Mouse (Mus musculus) CH12.LX (cell line): ENCODE results near the gene Ldlrad1. TPM values are rescaled to one million over a fixed set of nuclear protein-coding genes. Genes with fewer than 3 reads are reported as not detected.

ENCODE experiments used
- DNase-seq: peaks from one replicate; pipeline ENCODE4 v3.0.0-alpha.2; 2013; ENCODE audit errors: extremely low read depth
- H3K27ac ChIP-seq: 2 replicates; pipeline ENCODE4 v1.5.1; 2012; ENCODE audit warnings: low read depth, mild to moderate bottlenecking, control low read depth, moderate library complexity; ENCODE audit not compliant: insufficient read depth
- H3K27me3 ChIP-seq: replicated peaks from 2 replicates; pipeline ENCODE3; 2012; ENCODE audit warnings: inconsistent platforms
- H3K36me3 ChIP-seq, 2 experiments: replicated peaks in 1 of 2; 2 replicates each; pipeline versions ENCODE3 to v1.6.1; 2012; ENCODE audit warnings: inconsistent platforms in 1 of 2, low read length in 1 of 2, mild to moderate bottlenecking in 1 of 2, mixed read lengths in 1 of 2, moderate library complexity in 1 of 2; ENCODE audit not compliant: control insufficient read depth in 1 of 2, insufficient read depth in 1 of 2
- H3K4me1 ChIP-seq, 2 experiments: 2 replicates each; pipeline ENCODE4 v1.6.1; 2012; ENCODE audit warnings: inconsistent platforms in 1 of 2, moderate library complexity in 1 of 2; ENCODE audit not compliant: insufficient read depth in 2 of 2, control insufficient read depth in 1 of 2
- H3K4me2 ChIP-seq: 2 replicates; pipeline ENCODE4 v1.6.1; 2012; ENCODE audit warnings: low read depth, mild to moderate bottlenecking, control low read depth; ENCODE audit not compliant: poor library complexity, insufficient read depth, severe bottlenecking
- H3K4me3 ChIP-seq, 3 experiments: fragments of 150-350 bp in 1 of 3; sonication (generic) in 1 of 3; replicated peaks in 1 of 3; 2 replicates each; pipeline versions ENCODE3 to v1.5.1; 2011 to 2012; ENCODE audit warnings: low read depth in 2 of 3, low read length in 2 of 3, mild to moderate bottlenecking in 2 of 3, moderate library complexity in 2 of 3, control low read depth in 1 of 3, improper control_type of control experiment in 1 of 3, inconsistent platforms in 1 of 3, mixed read lengths in 1 of 3; ENCODE audit not compliant: poor library complexity in 1 of 3
- H3K79me2 ChIP-seq: replicated peaks from 2 replicates; pipeline ENCODE4 v1.6.1; 2012; ENCODE audit warnings: mild to moderate bottlenecking, moderate library complexity; ENCODE audit not compliant: control insufficient read depth, poor library complexity, insufficient read depth, severe bottlenecking; ENCODE audit errors: extremely low read depth
- H3K9ac ChIP-seq: 2 replicates; pipeline ENCODE4 v1.6.1; 2012; ENCODE audit warnings: low read depth, mild to moderate bottlenecking, control low read depth, moderate library complexity; ENCODE audit not compliant: insufficient read depth
- H3K9me3 ChIP-seq: replicated peaks from 2 replicates; pipeline ENCODE3; 2012; ENCODE audit warnings: low read length, inconsistent platforms, mixed read lengths
- BHLHE40 ChIP-seq: IDR thresholded peaks from 2 replicates; pipeline ENCODE4 v1.6.1; 2011; ENCODE audit warnings: mild to moderate bottlenecking, low read depth, low read length, improper control_type of control experiment
- CHD2 ChIP-seq: IDR thresholded peaks from 2 replicates; pipeline ENCODE4 v1.6.1; 2011; ENCODE audit warnings: low read length, improper control_type of control experiment
- ETS1 ChIP-seq: conservative IDR thresholded peaks from 2 replicates; pipeline ENCODE4 v1.6.1; 2012; ENCODE audit warnings: low read depth, mild to moderate bottlenecking, inconsistent platforms, low read length, improper control_type of control experiment, moderate library complexity
- IRF4 ChIP-seq: IDR thresholded peaks from 2 replicates; pipeline ENCODE4 v1.6.1; 2014; ENCODE audit warnings: low read depth, mild to moderate bottlenecking, inconsistent platforms, low read length, improper control_type of control experiment
- JUN ChIP-seq: IDR thresholded peaks from 2 replicates; pipeline ENCODE4 v1.6.1; 2011; ENCODE audit warnings: low read depth, mild to moderate bottlenecking, low read length, improper control_type of control experiment, moderate library complexity; ENCODE audit not compliant: insufficient read depth
- KAT2A ChIP-seq: IDR thresholded peaks from 2 replicates; pipeline ENCODE4 v1.6.1; 2012; ENCODE audit warnings: low read length, improper control_type of control experiment, inconsistent platforms; ENCODE audit not compliant: insufficient replicate concordance
- MAX ChIP-seq: IDR thresholded peaks from 2 replicates; pipeline ENCODE4 v1.6.1; 2011; ENCODE audit warnings: low read length, improper control_type of control experiment
- MYC ChIP-seq: IDR thresholded peaks from 2 replicates; pipeline ENCODE4 v1.6.1; 2011; ENCODE audit warnings: low read depth, mild to moderate bottlenecking, improper control_type of control experiment, low read length
- NELFE ChIP-seq: IDR thresholded peaks from 2 replicates; pipeline ENCODE4 v1.6.1; 2011; ENCODE audit warnings: low read depth, low read length, improper control_type of control experiment
- RAD21 ChIP-seq: IDR thresholded peaks from 2 replicates; pipeline ENCODE4 v1.6.1; 2011; ENCODE audit warnings: low read depth, mild to moderate bottlenecking, low read length, improper control_type of control experiment, moderate library complexity
- RCOR1 ChIP-seq: conservative IDR thresholded peaks from 2 replicates; pipeline ENCODE4 v1.6.1; 2012; ENCODE audit warnings: low read depth, mild to moderate bottlenecking, inconsistent platforms, low read length, improper control_type of control experiment
- TCF12 ChIP-seq: IDR thresholded peaks from 2 replicates; pipeline ENCODE4 v1.6.1; 2014; ENCODE audit warnings: low read depth, mild to moderate bottlenecking, inconsistent platforms, low read length, improper control_type of control experiment
- ZMIZ1 ChIP-seq: IDR thresholded peaks from 2 replicates; pipeline ENCODE4 v1.6.1; 2012; ENCODE audit warnings: low read depth, mild to moderate bottlenecking, inconsistent platforms, low read length, improper control_type of control experiment
- ZNF384 ChIP-seq: IDR thresholded peaks from 2 replicates; pipeline ENCODE4 v1.6.1; 2012; ENCODE audit warnings: low read depth, low read length, improper control_type of control experiment, inconsistent platforms
- dilution Hi-C: fragments of 300-500 bp; cut with MboI; formaldehyde crosslinking; loops from 2 replicates; pipeline ENCODE4 v1.14.3; 2020; ENCODE audit warnings: low sequenced_read_pairs; ENCODE audit not compliant: extremely low pct_unique_long_range_greater_than_20kb, extremely low pct_ligation_motif_present
- in situ Hi-C: fragments of 300-500 bp; cut with MboI; formaldehyde crosslinking; loops from 3 replicates; pipeline ENCODE4 v1.14.3; 2019; ENCODE audit warnings: low sequenced_read_pairs, low pct_ligation_motif_present, low pct_unique_long_range_greater_than_20kb, mixed read lengths
- polyA plus RNA-seq: library from polyadenylated mRNA; unstranded; fragments of >175 nt; gene quantifications from 2 replicates; pipeline ENCODE4 v1.2.1, GENCODE M21; 2012; ENCODE audit warnings: low read depth; ENCODE audit not compliant: insufficient read length
- total RNA-seq, 2 experiments: library from RNA; depleted of rRNA; stranded (reverse); fragments of 300-350 nt in 1 of 2; fragments of >200 nt in 1 of 2; gene quantifications; 2 replicates each; pipeline ENCODE4 v1.2.3; 2012 to 2014

The Ldlrad1 gene
- total and polyA plus RNA-seq, 3 experiments, result not detected

- peaks cover under 1% of the 10 kb centered on the region; the same call in 1 of the 2 replicates for H3K79me2 ChIP-seq
Observed at GRCm38 (mm10) chr4:107247110-107247509, 38.1 kb downstream of the Ldlrad1 start.

GRCm38 (mm10) chr4:107248061-107248460, 39.1 kb downstream of the Ldlrad1 start:
- in situ Hi-C loops, result no loop called here
- H3K27me3 ChIP-seq, result no peaks in the 10 kb centered on the region
- H3K9ac ChIP-seq, result no peak overlapping the region
- peaks cover 6% of the 10 kb centered on the region for H3K79me2 ChIP-seq
- no peak overlapping the region for H3K27ac ChIP-seq
- dilution Hi-C loops, result no loop called here
- no peak for DNase-seq
- H3K9me3 ChIP-seq, result no peaks in the 10 kb centered on the region
- H3K36me3 ChIP-seq, result peaks cover 6 to 33% of the 10 kb centered on the region in 2 experiments
- TF ChIP-seq KAT2A (no peak), JUN (no peak), ZNF384 (no peak), ZMIZ1 (no peak), IRF4 (no peak), NELFE (no peak), MAX (no peak), RAD21 (no peak), BHLHE40 (no peak), MYC (no peak), CHD2 (no peak)
- peaks cover 5 to 54% of the 10 kb centered on the region in 2 experiments; a peak in 3 of 4 replicates for H3K4me1 ChIP-seq
- H3K4me3 ChIP-seq, result no peak overlapping the region
- H3K4me2 ChIP-seq, result no peak overlapping the region

More at GRCm38 (mm10) chr4:107247110-107247509, 38.1 kb downstream of the Ldlrad1 start:
- no peak overlapping the region for H3K4me2 ChIP-seq
- H3K4me1 ChIP-seq, result peaks cover 7 to 54% of the 10 kb centered on the region in 2 experiments; a peak in 3 of 4 replicates
- peaks cover 8 to 38% of the 10 kb centered on the region in 2 experiments for H3K36me3 ChIP-seq
- in situ Hi-C loops, result no loop called here
- no peak overlapping the region for H3K4me3 ChIP-seq
- H3K27ac ChIP-seq, result no peak overlapping the region
- TF ChIP-seq ETS1, result no peak
- no peak for TF ChIP-seq BHLHE40
- no peak for TF ChIP-seq TCF12
- TF ChIP-seq ZMIZ1, result no peak
- no peak for TF ChIP-seq RCOR1
- dilution Hi-C loops, result no loop called here
- H3K27me3 ChIP-seq, result no peaks in the 10 kb centered on the region
- no peaks in the 10 kb centered on the region for H3K9me3 ChIP-seq
- DNase-seq, result no peak
- H3K9ac ChIP-seq, result no peak overlapping the region
